Mouse (Mus musculus) activated CD4-positive, CD25-positive, alpha-beta regulatory T cell, adult 9 weeks (primary cell): Measurements from ENCODE around the gene Mfsd11. TPM values are rescaled to one million over a fixed set of nuclear protein-coding genes. Genes with fewer than 3 reads are reported as not detected.

Experiments
- polyA plus RNA-seq: library from polyadenylated mRNA; unstranded; fragments of 100-300 nt; shearing (Covaris generic); gene quantifications from one replicate; pipeline ENCODE4 v1.2.1, GENCODE M21; 2017

Mfsd11 gene
- 35.2 TPM for polyA plus RNA-seq

DNA sequence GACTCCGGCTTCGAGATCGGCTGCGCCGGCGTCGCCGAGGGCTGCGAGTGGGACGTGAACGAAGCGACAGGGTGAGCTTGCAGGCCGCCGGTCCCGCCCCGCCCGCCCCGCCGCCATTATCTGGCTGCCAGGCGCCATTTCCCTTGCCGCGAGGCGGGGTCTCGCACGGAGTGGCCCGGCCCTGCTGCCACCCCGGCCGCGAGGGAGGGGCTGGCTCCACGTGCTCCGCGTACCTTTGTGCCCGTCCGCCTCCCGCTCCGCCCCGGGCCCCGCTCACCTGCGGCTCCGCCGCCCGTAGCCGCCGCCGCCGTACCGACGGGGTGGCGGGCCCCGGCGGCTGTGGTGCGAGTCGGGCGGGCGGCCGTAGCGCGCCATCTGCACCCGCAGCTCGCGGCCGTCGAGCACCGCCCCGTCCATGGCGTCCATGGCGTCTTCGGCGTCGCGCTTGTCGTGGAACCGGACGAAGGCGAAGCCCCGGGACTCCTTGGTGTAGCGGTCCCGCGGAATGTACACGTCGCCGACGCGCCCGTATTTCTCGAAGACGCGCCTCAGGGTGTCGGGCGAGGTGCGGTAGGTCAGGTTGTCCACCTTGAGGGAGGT, at the start of gene Mfsd11:
Mfsd11 (plus strand) TSS at position 150 of the 600 bp plus-strand sequence.

GRCm38 (mm10) chr11:116827534-116828165, 24.6 kb upstream of the Mfsd11 start, which contains the start of gene Mxra7:
Mxra7 (minus strand) TSS chr11:116828046.

GRCm38 (mm10) chr11:116843261-116844233, 8.7 kb upstream of the Mfsd11 start, which contains the start of the genes Mettl23 and Jmjd6:
Mettl23 (plus strand) TSS chr11:116843278.
Jmjd6 (minus strand) TSS chr11:116843449.

GRCm38 (mm10) chr11:116852891-116853511, 761 bp downstream of the Mfsd11 start, which contains the start of gene Srsf2:
Srsf2 (minus strand) TSS chr11:116853094.

DNA sequence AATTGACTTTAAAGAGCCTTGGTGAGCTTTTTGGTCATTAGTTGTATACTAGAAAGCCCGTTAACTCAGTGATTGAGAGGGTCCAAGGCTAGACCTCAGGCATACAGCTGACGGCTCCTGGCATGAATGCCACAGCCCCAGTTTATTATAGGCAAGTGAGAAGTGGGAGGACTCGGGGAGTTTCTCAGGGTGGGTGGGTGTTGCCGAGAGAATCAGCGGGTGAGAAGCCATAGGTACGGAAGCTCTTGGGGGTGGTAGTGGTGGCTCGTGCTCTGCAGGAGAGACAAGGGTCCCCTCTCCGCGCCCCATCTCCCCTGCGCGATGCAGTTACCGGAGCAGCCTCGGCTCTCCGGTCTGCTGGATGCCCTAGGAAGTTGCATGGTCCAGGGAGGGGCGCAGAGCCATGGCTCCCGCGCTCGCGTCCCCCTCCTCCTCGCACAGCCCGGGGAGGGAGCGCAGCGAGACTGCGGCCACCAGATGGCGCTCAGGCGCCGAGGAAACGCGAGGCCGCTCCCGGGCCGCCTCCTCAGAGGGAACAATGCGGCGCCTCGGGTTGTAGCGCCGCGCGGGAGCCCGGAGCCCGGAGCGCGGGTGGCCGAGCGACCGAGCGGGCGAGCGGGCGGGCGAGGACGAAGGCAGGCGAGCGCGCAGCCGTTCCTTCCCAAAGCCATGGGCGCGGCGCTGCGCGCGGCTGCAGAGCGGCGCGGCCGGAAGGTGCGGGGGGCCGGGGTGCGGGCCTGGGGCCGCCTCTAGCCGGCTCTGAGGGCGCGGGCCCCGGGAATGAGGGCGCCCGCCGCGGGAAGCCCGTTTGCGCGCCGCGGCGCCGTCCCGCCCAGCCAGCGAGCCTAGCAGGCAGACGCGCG, 66.3 kb downstream of the Mfsd11 start, which contains the start of gene Mgat5b:
Mgat5b (plus strand) TSS at position 541 of the 863 bp plus-strand sequence.

Other genes starting within 250 kb of the Mfsd11 start
- gene Rhbdf2, start 225.4 kb upstream of the Mfsd11 start, polyA plus RNA-seq, result 14.5 TPM
- gene Prcd, start 198.9 kb upstream of the Mfsd11 start, polyA plus RNA-seq, result not detected
- gene Cygb, start 198.1 kb upstream of the Mfsd11 start, polyA plus RNA-seq, result not detected
- gene St6galnac1, start 76.9 kb upstream of the Mfsd11 start, polyA plus RNA-seq, result not detected
- not detected for gene Mxra7, start 24.4 kb upstream of the Mfsd11 start, polyA plus RNA-seq
- gene Mettl23, start 9.2 kb upstream of the Mfsd11 start, polyA plus RNA-seq, result 232 TPM
- gene Jmjd6, start 9.0 kb upstream of the Mfsd11 start, polyA plus RNA-seq, result 79.5 TPM
- gene Srsf2, start 654 bp downstream of the Mfsd11 start, polyA plus RNA-seq, result 54.1 TPM
- not detected for gene Mgat5b, start 66.4 kb downstream of the Mfsd11 start, polyA plus RNA-seq